Comparison of ENCODE assay signal across 9 mouse cellular contexts in the genomic region with DNA sequence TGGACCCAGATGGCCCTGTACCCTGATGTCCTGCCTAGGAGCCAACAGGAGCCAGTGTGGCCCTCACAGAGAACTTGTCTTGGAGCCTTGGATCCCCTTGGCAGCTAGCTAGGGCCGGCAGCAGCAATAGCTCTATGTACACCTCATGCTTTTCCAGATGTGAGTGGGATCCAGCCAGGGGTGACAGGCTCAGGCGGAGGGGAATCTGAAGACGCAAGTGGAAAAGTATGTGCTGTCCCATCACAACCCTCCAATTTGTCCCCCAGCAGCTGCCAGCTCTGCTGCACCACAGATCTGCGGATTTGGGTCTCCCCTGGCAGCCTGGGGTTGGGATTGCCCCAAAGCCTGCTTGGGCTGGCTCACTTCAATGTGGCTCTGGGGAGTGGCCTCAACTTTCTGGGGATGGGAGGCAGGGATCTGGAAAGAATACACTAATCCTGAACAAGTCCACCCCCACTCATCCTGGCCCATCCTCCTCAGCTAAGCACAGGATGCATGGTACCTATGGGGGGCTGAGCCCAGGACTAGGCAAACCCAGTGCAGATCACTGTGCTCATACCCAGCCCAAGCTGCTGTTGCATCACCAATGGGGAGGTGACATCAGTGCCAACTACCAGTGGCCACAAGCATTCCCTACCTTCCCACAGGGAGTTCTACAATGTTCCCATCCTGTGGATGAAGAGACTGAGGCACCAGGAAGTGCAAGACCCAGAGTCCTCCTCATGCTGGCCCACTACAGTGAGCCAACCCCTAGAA.
A peak's percentile ranks its signal among the peaks of the same experiment; 100 is the strongest.
DNase-seq lines count a peak whose midpoint lies in the region; TF ChIP-seq lines count a peak whose summit lies in the region.
"Had no signal": no experiment of that assay in that cellular context is flagged by ENCODE, and none has a peak within 500 bp of the region (broad histone marks: within the 10 kb centered on the region; RNA-seq: fewer than 3 reads in every experiment).

No protein-coding gene starts in this region.

- H3K27ac ChIP-seq in layer of hippocampus, adult 2 months = peak overlapping the region; percentile 48

- no peak for TF ChIP-seq CTCF in layer of hippocampus, adult 2 months (conservative IDR thresholded peaks at IDR 0.05)

- H3K4me3 ChIP-seq in layer of hippocampus, adult 2 months = no peak overlapping the region

- DNase-seq in adrenal gland, adult 2 months = peak; percentile 24
- no peak for DNase-seq in adrenal gland, adult 8-10 months
- DNase-seq in layer of hippocampus, adult 2 months (ENCODE audit: low spot score in 2 of 2) = no peak
- DNase-seq in layer of hippocampus, adult 11-12 months (ENCODE audit: low spot score) = no peak
- peak; percentile 65 for DNase-seq in gastrocnemius, postnatal 14 days
- peak; percentile 62 for DNase-seq in lung, postnatal 14 days
- no peak for DNase-seq in right cerebral cortex, postnatal 4 days
- no peak for DNase-seq in embryo, embryonic 10.5 days (ENCODE audit: low spot score)
- DNase-seq: kidney, adult 2 months had no signal

- intact Hi-C loops in gastrocnemius, postnatal 14 days (cut with DNase I; ENCODE audit: low total_unique reads) = no loop called here

Comparison
In these comparisons a context has a peak if more than half of its experiments do, and no peak if none do; other contexts are left out.
1. DNase-seq: peak in adrenal gland, adult 2 months (single experiment), gastrocnemius, postnatal 14 days (single experiment) and lung, postnatal 14 days (single experiment); none in adrenal gland, adult 8-10 months (single experiment), layer of hippocampus, adult 2 months (0 of 2), layer of hippocampus, adult 11-12 months (single experiment), right cerebral cortex, postnatal 4 days (single experiment) and embryo, embryonic 10.5 days (single experiment).